Mouse (Mus musculus) ovary, postnatal 36 days (tissue): Measurements from ENCODE around the gene Lypd3.
A peak's percentile ranks its signal among the peaks of the same experiment; 100 is the strongest.

ENCODE experiments used
- DNase-seq: peaks from one replicate; pipeline ENCODE4 v3.0.0; 2022; ENCODE audit warnings: low spot score, mixed read lengths

Lypd3 gene

GRCm38 (mm10) chr7:24636264-24636663 lies at the start of gene Lypd3:
TSS of gene Lypd3 (plus strand) at chr7:24636550.
- DNase-seq = no peak

GRCm38 (mm10) chr7:24586828-24587227 lies 49.5 kb upstream of the Lypd3 start:
- DNase-seq = no peak

- peak; percentile 51 for DNase-seq
These were observed 48.8 kb upstream of the Lypd3 start, which contains the start of the genes Ethe1 and Zfp575 for GRCm38 (mm10) chr7:24587330-24588105. TSS of gene Ethe1 (plus strand) at chr7:24587543. TSS of gene Zfp575 (minus strand) at chr7:24587641.

- no peak for DNase-seq
These were observed 48.0 kb upstream of the Lypd3 start for GRCm38 (mm10) chr7:24588336-24588735.

GRCm38 (mm10) chr7:24591735-24592134 lies 44.6 kb upstream of the Lypd3 start:
- DNase-seq = no peak

- DNase-seq = no peak
These were observed 44.2 kb upstream of the Lypd3 start for GRCm38 (mm10) chr7:24592163-24592562.

DNA sequence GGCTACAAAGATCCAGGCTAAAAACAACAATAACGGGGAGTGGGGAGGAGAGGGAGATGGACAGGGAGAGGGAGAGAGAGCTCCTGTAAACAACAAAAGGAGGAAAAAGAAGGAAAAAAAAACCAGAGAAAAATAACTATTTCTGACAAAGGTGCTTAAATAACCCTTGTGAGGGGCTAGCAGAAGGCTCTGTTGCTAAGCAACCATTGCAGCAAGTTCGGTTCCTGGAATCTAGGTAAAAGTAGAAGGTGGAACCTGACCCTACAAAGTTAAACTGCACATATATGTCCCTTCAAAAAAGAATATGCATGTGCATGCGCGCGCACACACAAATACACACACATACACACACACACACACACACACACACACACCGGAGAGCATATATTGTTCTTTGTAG lies 43.6 kb upstream of the Lypd3 start:
- no peak for DNase-seq

DNA sequence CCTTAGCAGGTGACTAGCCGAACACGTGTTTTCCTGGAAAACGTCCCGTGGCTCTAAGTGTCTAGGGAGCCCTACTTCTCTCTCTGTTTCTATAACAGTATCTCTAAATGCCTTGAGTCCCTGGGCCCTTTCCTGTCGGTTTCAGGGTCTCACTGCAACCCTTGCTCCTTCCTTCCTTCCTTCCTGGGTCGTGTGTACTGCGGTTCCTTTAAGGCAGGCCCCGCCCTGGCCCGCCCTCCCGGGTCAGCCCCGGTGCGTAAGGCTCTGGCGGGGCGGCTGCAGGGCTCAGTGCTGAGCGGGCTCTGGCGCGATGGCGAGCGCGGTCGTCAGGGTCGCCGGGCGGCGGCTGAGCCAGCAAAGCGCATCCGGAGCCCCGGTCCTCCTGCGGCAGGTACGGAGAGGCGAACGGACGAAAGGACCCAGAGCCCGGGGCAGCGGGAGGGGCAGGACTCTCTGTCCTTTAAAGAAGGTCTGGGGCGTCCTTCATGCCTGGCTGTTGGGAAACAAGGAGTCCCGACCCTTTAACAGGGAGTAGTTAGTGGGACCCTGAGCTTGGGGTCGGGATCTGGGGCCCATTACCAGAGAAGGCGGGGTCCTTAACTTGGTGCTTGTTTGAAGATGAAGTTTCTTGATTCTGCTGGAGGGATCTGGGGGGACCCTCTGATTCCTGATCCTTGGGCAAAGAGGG lies 42.6 kb upstream of the Lypd3 start:
- peak; percentile 80 for DNase-seq

GRCm38 (mm10) chr7:24594309-24594803 lies 42.0 kb upstream of the Lypd3 start:
- DNase-seq = no peak

DNA sequence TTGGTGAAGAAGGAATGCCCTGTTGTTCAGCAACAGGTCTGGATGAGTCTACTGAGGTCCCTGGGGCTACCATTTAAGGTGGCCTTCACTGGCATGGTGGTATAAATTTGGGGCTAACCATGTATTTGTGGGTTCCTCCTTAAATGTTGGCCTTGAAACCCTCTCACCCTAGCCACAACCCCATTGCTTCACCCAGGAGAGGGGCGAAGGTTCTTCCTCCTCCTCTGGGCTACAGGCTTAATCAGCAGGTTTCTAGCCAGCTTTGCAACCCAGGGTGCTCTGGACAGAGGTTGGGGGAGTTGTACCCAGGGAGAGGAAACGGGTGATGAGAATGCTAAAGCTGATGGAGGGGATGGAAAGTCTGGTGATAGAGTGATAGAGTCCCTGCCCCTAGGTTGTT lies 40.9 kb upstream of the Lypd3 start:
- no peak for DNase-seq

DNA sequence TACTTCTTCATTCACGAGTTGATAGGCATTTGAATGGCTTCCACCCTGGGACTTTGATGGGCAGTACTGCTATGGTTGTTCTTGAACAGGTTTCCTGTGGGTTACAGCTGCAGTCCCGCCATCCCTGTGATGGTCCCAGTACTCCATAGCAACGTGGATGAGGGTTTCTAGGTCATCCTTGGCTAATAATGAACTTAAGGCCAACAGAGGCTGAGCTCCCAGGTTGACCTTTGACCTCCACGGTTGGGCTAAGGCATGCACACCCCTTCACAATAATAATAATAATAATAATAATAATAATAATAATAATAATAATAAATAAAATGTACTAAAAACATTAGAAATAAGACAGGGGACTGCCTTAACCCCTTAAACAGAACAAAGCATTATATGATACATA lies 38.2 kb upstream of the Lypd3 start:
- no peak for DNase-seq

GRCm38 (mm10) chr7:24599211-24600067 lies 36.9 kb upstream of the Lypd3 start:
- no peak for DNase-seq

- peak; percentile 95 for DNase-seq
These were observed 35.3 kb upstream of the Lypd3 start for GRCm38 (mm10) chr7:24600941-24601597.

GRCm38 (mm10) chr7:24605561-24605960 lies 30.8 kb upstream of the Lypd3 start:
- no peak for DNase-seq

DNA sequence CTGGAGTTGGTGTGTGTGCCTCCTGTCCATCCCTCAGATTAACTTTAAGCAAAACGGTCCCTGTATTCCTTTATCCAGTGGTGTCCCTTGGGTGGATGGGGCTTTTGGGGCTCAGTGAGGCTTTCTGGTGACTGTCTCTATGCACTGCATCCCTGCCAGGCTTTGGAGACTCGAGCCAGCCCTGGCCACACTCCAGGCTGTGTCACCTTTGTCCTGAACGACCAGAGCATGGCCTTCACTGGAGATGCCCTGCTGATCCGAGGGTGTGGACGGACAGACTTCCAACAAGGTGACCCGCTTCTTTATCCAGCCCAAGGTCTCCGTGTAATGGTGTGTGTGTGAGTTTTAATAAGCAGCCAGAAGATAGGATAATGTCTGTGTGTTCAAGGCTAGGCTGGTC lies 30.3 kb upstream of the Lypd3 start:
- DNase-seq = no peak

DNA sequence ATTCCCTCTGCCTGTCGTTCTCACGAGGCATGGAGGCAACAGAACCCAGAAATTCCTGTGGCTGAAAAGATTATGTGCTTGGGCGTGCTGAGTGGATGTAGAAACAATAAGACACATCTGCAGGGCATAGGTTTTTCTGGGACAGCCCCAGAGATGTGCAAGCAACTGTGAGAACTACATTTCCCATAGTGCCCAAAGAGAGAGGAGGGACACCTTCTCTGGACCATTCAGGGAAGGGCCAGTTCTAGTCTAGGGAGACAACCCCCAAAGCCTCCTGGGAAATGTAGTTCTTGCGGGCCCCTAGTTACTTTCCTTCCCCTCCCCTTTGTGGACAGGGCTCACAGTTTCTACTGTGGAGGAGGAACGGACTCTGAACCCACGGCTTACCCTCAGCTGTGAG lies 28.3 kb upstream of the Lypd3 start:
- DNase-seq = peak; percentile 26

DNA sequence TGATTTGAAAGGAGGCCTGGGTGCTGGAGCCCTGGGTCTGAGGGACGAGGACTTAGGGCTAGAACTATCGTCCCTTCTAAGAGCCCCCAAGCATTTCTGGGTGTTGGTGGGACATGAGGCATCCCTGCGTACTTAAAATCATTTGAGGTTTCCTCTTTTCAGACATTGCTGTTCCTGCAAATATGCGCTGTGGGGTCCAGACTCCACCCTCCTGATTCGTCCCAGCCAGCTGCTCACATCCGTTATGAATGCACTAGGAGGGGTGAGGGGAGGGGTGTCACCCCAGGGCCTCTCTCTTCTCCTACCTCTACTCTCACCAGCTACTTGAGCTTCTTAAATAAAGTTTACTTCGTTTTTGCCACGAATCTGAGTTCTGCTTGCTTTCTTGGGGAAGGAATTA lies 27.8 kb upstream of the Lypd3 start:
- no peak for DNase-seq

DNA sequence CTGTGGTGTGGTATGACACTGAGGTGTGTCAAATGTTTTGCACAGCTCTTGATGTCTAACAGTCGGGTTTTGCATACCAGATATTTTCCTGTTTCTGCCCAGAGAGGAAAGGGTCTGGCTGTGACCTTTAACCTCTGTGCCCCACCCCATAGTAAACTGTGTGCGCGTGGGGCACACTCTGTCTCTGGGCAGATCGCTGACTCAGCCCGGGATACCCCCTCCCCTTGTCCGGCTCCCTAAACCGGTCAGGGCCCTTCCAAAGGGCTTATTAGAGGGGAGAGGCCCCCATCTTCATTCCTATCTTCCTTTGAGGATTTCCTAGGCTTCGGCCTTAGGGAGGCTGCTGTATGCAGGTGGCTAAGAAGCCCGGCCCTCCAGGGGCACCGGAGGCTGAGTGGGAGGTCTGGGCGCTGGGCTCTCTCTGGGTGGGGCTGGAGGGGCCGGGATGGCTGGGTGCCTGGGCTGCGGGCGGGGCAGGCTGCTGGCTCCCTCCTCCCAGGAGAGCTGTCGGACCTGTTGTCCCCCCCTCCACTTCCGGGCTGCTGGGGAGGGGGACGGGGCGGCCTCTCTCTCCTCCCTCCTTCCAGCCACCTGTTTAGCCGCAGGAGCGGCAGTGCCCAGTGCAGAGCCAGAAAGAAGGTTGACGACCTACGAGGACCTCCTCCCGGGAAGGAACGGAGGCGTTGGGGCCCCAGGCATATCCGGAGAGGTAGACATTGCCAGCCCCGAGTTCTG lies 26.0 kb upstream of the Lypd3 start, which contains the start of gene Phldb3:
Gene Phldb3, plus strand, starts transcription at position 620 of the 735 bp plus-strand sequence.
- peak; percentile 31 for DNase-seq

- peak; percentile 90 for DNase-seq
These were observed 25.4 kb upstream of the Lypd3 start for GRCm38 (mm10) chr7:24610879-24611494.

DNA sequence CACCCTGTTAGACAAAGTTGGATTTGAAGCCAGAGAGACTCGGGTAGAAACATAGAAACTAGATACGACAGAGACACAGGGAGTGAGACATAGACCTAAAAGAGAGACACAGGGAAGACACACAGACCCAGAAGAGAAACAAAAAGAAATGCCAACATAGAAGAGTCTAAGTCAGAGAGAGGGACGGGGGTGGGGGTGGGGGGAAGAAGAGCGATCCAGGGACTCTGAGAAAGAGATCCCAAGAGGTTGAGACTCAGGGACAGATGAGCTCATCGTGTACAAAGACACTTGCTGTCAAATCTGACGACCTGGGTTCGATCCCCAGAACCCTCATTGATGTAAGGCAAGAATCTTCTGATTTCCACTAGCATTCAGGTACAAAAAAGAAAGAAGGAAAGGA lies 24.6 kb upstream of the Lypd3 start:
- no peak for DNase-seq
